In genomic region chr2:116368811-116369210, GRCm38 (mm10) we compare ENCODE assay signal across 22 mouse cellular contexts.
DNase-seq lines count a peak whose midpoint lies in the region; ATAC-seq and TF ChIP-seq lines count a peak whose summit lies in the region.
"Had no signal": no experiment of that assay in that cellular context is flagged by ENCODE, and none has a peak within 500 bp of the region (broad histone marks: within the 10 kb centered on the region; RNA-seq: fewer than 3 reads in every experiment).

No protein-coding gene starts in this region.

- H3K27ac ChIP-seq in olfactory bulb, adult 2 months (ENCODE audit: insufficient read depth, low read depth, low read length) = peak overlapping the region; percentile 72; the same call in 1 of the 2 replicates
- H3K27ac ChIP-seq: embryonic facial prominence, embryonic 13.5 days had no signal

- TF ChIP-seq POLR2A in olfactory bulb, adult 2 months (IDR thresholded peaks at IDR 0.05; ENCODE audit: insufficient read depth, low read depth, low read length) = no peak

- WGBS in olfactory bulb, adult 2 months = 39% methylated on average over 3 of the region's 3 CpGs

- H3K4me1 ChIP-seq in olfactory bulb, adult 2 months (ENCODE audit: control insufficient read depth, insufficient read depth, low read length) = no peaks in the 10 kb centered on the region
- H3K4me1 ChIP-seq: embryonic facial prominence, embryonic 13.5 days had no signal

- peak; percentile 2 for DNase-seq in embryo, embryonic 10 days (ENCODE audit: low spot score)
- DNase-seq in embryo, embryonic 10.5 days (ENCODE audit: low spot score) = no peak
- no peak for DNase-seq in frontal cortex, adult 2 months (ENCODE audit: extremely low spot score in 1 of 2, low spot score in 1 of 2)
- DNase-seq in brain, adult 2 months (ENCODE audit: low read depth, low spot score) = peak; percentile 47
- DNase-seq: adrenal gland, adult 8-10 months; adrenal gland, postnatal 14 days; adrenal gland, postnatal 36 days; B cell, adult 2 months; cerebellum, adult 11 months; cerebellum, adult 18-20 months; cerebellum, adult 8-10 months; cerebellum, postnatal 10 days; cerebellum, postnatal 25 days had no signal

- no peak overlapping the region for H3K4me3 ChIP-seq in olfactory bulb, adult 2 months (ENCODE audit: insufficient read depth, low read depth, low read length)
- H3K4me3 ChIP-seq: embryonic facial prominence, embryonic 13.5 days had no signal

- TF ChIP-seq CTCF in olfactory bulb, adult 2 months (IDR thresholded peaks at IDR 0.05; ENCODE audit: insufficient read depth, low read depth, low read length) = no peak

- 0 out of 2 replicates have a peak, but pooled peaks have one; percentile 29 for ATAC-seq in frontal cortex, adult (ENCODE audit: low TSS enrichment)
- ATAC-seq in megakaryocyte, adult 5-6 weeks (ENCODE audit: poor library complexity, severe bottlenecking) = no peak
- ATAC-seq: activated CD4-positive, CD25-positive, alpha-beta regulatory T cell, adult 4 months; CD4-positive, CD25-positive, alpha-beta regulatory T cell, adult 4 months; forebrain, embryonic 14.5 days; forebrain, embryonic 16.5 days; Patski had no signal

Comparison
In these comparisons a context has a peak if more than half of its experiments do, and no peak if none do; other contexts are left out.
1. DNase-seq: peak in embryo, embryonic 10 days (single experiment) and brain, adult 2 months (single experiment); none in embryo, embryonic 10.5 days (single experiment) and frontal cortex, adult 2 months (0 of 2).